Mouse (Mus musculus) right cerebral cortex, postnatal 36 days (tissue): ENCODE data around the gene Igsf9b.

Source experiments
- DNase-seq, 2 experiments: peaks; one replicate each; pipeline ENCODE4 v3.0.0; 2022; ENCODE audit warnings: low spot score in 2 of 2, mixed read lengths in 1 of 2

Igsf9b gene

DNA sequence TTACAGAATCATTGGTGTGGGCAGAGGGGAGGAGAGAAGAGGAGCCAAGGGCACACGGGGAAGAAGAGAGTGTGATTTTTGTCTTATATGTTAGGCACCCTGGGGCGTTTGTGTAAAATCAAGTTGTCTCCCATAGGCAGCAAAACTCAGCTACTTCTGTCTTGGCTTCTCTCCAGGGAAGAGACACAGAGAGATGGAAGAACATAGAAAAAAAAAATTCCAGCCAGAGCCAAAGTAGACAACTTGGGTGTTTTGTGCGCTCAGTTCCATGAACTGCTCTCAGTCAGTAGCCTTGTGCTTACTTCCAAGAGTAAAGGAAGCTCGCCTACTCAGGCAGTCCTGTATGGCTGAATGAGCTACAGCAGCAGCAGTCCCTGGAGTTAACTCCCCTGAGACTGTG, 31.4 kb downstream of the Igsf9b start:
- no peak for DNase-seq

DNA sequence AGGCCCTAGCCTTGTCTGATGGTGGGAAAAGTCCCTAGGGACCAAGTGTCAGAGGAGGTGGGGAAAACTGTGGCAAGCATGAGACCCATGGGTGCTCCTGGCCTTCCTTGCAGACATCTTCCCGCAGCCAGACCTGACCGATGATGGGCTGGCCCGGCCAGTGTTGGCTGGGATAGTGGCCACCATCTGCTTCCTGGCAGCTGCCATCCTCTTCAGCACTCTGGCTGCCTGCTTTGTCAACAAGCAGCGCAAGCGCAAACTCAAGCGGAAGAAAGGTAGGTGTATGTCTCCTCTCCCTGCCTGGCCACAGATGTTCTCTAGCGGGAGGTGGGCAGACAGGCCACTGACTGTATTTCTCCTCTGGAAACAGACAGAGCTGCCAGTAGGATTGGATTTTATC, 32.5 kb downstream of the Igsf9b start:
- DNase-seq: no peak

- DNase-seq: no peak
Observed at GRCm38 (mm10) chr9:27334895-27335294, 35.9 kb downstream of the Igsf9b start.

DNA sequence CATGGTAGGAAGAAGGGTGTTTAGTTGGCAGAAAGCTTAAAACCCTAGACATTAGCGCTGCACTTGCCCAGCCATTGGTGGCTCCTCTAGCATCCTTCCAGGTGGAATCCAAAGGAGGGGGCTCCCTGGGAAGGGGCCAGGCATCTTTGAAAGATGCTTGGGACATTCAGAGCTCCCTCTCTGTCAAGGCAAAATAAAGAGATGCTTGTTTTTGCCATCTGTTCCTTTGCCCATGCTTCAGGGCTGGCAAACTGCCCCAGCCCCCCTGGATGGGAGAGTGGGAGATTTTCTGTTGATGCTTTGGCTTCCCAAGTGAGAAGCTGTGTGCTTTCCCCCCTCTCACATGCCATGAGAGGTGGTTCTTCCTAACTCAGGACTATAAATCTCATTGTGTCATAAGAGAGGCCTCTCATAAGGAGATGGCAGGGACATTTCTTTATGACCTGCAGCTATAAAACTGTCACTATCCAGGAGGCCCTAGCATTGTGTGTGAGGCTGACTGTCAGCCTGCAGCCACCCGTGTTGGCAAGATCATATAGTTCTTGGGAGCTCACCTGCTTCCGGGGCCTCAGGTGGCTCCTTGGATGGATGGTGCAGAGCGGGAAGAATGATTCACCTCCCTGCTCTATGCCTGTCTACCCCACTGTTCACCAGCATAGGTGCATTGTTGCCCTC, 38.1 kb downstream of the Igsf9b start:
- no peak for DNase-seq

DNA sequence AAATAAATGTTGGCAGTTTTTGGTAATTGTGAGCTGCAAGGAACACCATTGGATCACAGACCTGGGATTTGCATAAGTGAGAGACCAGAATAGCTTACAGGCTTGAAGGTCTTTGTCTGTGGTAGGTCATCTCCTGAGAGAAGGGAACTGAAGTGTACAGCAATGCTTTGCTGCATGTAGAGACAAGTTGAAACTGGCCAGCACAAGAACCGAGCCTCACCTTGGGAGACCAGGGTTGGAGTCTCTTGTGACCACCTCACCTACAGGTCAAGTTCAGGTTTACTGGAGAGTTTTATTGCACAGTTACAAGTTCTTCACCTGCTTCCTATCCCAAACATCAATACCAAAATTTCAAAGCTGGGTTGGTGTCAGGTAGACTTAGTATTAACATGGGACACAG, 40.2 kb downstream of the Igsf9b start:
- DNase-seq: no peak

GRCm38 (mm10) chr9:27346541-27347269, 47.7 kb downstream of the Igsf9b start:
- DNase-seq: no peak

DNA sequence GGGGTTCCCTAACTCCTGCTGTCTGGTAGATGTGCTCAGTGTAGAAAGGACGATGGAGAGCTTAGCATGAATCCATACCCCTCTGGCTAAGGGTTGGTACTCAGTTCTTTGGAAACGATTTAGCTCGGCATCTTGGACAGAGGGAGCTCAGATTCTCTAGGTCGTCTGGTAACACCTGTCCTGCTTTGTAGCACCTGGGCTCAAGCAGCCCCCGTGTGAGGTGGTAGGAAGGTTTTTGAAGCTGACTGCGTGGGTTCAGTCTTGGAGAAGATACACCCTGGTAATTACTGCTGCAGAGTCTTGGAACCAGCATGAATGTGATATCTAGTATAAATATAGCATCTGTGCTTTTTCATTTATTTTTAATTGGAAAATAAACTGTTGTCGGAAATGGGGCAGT, 54.1 kb downstream of the Igsf9b start:
- DNase-seq: no peak

- no peak for DNase-seq
Observed at GRCm38 (mm10) chr9:27357893-27358292, 58.9 kb downstream of the Igsf9b start.

GRCm38 (mm10) chr9:27367231-27367630, 68.2 kb downstream of the Igsf9b start:
- DNase-seq: no peak

DNA sequence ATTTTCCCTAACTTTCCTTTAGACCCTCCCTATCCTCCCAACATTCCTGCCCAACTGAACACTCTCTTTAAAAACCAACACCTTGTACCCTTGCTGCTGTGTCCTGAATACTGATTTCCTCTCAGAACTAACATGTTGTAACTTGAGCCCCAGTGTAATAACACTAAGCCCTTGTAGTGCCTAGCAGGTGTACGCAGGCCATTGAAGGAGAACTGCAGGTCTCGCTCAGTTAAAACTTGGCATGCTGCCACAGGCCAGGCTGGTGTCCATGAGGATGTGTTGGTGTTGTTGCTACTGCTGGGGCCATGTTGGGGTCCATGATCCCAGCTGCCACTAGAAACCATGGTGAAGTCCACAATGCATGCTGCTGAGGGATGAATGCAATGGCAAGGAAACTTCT, 70.1 kb downstream of the Igsf9b start:
- no peak for DNase-seq

DNA sequence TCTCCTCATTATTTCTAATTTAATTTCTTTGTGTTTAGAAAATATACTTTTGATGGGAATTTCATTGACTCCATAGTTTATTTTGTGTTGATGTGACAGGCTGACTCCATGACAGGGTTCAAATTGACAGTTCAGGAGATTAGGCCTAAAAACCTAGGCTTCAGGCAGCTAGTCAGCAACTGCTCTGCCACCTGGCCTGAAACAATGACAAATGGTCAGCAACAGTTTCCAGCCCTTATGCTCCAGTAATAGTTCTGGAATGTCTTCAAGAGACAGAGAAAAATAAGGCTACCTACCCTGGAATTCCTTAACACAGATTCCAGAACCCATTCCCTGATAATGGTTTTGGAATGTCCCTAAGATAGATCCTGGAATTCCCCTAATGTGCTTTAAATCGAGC, 76.7 kb downstream of the Igsf9b start:
- no peak for DNase-seq

- DNase-seq: no peak
Observed at GRCm38 (mm10) chr9:27386951-27387350, 87.9 kb downstream of the Igsf9b start.

DNA sequence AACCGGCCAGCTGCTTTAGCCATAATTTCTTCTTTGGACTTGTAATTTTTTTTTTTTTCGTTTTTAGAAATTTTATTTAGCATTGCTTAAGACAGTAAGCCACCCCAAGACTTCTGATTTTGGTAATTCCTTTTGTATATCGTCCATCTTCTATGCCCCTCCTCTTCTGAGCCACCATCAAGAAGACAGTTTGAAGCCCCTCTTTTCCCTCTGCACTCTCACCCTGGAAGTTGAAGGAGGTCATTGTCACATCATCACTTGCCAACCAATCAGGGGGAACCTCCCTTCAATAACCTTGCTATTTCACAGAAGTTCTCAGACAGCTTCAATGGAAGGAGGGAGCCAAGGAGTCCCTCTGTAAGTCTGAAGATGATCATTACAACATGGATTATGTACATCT, 97.5 kb downstream of the Igsf9b start, which contains the start of gene Spata19:
Gene Spata19 (plus strand): TSS at position 301 of the 400 bp plus-strand sequence.
- no peak for DNase-seq

GRCm38 (mm10) chr9:27401169-27401568, 102.2 kb downstream of the Igsf9b start:
- no peak for DNase-seq
